Mouse (Mus musculus) layer of hippocampus, postnatal 14 days (tissue): ENCODE measurements around the gene Zfp536. TPM values are rescaled to one million over a fixed set of nuclear protein-coding genes. Genes with fewer than 3 reads are reported as not detected.

ENCODE experiments used
- DNase-seq, 2 experiments: peaks; one replicate each; pipeline ENCODE4 v3.0.0; 2021 to 2022; ENCODE audit warnings: low spot score in 2 of 2, mixed read lengths in 1 of 2
- total RNA-seq, 2 experiments: library from RNA; stranded (reverse); gene quantifications; 2 replicates each; pipeline ENCODE4 v1.2.3; 2021

Gene Zfp536
- total RNA-seq, 2 experiments from 2014 or later: 49.4 to 49.5 TPM

DNA sequence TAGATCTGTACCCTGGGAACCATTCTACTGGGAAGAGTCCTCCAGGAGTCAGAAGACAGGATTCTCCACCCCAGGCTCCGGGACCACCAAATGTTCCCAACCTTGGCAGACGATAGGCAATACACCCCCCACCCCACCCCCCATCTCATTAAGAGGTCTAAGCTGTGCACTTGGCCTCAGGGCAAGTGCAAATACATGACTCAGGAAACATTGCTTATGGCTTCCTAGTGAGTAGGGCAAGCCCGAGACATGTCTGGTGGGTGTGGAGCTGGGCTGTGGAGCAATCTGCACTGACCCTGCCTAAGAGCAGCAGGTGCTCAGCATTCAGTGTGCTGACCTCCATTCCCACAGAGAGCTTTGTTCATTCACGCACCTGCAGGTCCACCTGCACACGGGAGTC lies 78.4 kb downstream of the Zfp536 start:
- DNase-seq: no peak

DNA sequence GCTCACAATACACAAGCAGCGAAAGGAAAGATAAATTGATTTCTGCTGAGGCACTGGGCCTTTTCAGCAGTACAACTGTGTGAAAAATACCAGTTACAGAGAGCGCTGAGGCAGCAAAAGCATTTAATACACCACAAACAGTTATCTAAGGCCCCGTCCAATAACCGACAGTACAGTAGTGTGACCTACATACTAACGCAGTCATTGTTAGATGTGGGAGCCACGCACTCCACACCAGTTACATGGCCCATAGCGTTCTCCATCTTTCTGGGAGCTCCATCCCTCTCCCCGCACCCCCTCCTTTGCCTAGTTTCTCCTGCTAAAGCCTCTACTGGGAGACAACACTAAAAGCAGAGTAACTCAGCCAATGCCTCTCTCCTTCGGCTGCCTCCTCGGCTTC lies 82.8 kb downstream of the Zfp536 start:
- DNase-seq: no peak

DNA sequence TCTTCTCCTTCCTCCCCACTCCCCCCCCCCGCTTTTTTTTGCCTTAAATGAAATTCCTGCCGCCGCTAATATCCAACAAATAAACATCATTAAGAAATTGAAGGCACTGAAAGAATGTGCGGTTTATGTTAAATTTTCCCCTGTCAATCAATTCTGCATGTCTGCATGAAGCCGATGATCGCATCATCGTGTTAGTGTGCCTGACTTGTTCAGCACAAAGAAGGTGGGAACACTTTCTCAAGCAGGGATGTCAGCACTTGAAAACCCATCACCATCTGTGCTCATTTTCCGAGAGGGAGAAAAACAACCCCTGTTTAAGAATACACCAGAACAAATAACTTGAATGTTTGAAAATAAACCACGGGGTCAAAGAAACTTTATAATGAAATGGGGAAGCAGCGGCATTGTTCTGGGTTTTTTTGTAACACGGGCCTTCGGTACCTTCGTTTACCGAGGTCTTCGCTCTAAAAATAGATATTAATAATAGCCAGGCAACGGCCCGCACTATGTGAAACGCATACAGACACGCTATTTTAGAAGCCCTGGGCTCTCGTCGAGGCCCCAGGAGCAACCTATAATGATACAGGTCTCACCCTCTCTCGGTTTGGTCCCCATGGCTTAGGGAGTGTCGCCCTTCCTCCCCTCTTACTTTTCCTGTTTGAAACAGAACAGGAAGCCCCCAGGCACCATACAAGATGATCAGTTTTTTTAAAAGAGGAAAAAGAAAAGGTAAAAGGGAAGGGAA lies 83.7 kb downstream of the Zfp536 start:
- no peak for DNase-seq

DNA sequence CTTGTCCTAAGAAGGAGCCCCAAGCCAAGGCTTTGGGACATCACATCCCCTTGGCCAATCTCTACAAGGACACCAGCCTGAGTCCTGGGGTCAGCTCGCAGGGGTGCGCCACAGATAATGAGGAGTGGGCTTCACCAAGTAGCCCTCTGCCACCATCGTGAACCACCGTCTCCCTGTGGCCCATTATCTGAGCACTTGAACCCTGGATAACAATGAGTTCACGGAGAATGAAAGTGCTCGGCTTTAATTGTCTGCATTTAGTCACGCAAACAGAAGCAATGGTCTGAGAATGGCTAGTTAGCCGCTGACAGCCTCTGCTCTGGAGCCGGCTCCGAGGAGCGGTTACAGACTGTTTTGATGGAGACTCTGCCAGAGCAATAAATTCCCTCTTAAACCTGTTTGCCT lies 84.3 kb downstream of the Zfp536 start:
- DNase-seq: no peak

DNA sequence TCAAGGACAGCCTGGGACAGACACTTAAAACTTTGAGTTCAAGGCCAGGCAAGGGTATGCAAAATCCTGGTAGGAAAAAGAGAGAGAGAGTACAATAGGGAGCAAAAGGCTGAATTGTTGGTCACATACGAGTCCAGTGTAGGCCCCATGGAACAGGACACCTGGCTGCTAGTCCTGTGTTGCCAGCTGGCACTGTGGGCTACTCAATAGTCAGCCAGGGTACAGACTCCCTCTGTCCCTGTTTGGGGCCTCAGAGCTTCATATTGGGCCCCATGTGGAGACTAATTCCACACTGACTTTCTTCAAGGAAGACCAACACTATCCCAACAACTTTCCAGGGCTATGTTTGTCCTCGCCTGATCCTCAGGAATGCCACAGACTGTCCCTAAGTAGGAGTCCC lies 87.1 kb downstream of the Zfp536 start:
- no peak for DNase-seq

DNA sequence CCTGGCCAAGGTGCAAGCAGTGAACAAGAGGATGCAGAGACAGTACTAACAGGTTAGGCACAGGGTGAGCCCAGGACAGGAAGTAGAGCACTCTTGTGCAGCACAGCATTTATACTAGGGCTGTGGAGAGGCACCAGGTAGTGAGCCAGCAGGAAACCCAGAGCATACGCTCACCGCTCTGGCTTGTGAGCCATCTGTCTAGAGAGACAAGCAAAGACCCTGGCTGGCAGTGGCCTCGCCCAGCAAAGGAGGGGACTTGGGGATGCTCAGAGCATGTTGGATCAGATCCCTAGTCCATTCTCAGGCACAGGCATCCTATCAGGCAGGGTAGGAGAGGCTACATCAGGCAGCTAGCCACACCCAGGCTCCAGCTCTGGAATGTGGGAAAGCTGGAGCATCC lies 88.2 kb downstream of the Zfp536 start:
- DNase-seq: no peak

DNA sequence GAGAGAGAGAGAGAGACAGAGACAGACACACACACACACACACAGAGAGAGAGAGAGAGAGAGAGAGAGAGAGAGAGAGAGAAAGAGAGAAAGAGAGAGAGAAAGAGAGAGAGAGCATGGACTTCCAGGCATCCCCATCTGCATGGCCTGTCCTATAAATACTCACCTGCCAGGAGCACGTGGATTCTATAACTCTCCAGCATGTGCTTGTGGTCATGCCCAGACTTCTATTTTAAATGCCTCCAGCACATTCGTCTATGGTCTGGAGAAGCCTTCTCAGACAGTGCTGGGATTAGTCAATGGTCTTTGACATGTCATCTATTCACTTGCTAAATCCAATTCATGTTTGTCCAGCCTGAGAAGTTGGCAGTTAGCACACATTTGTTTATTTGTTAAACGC lies 92.1 kb downstream of the Zfp536 start:
- no peak for DNase-seq

DNA sequence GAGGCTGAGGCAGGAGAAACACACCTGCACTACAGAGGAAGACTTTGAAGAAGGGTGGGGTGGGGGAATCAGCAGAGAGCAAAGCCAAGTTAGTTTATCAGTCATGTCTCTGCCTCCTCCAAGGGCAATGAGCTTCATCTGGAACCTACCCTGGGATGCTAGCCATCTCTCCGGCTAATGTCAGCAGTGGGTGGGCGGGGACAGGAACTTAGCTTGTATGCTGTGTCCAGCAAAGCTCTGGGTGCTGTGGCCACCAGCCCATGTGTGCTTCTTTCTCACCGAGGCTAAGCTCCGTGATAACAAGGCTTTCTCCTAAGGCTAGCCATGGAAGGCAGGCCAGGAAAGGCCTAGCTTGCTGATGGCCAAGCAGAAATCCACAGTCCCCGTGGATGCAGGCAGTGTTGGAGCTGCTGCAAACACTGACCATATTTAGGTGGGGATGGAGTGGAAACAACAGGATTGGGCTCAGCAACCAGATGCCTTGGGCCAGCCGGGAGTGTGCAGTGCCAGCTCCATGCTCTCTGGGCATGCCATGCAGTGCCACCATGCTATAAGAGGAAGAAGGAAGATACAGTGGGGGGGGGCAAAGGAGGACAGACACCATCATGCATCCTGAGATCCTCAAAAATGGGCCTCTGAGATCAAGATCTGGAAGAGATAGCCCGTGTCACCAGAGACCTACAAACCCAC lies 109.6 kb downstream of the Zfp536 start:
- no peak for DNase-seq

DNA sequence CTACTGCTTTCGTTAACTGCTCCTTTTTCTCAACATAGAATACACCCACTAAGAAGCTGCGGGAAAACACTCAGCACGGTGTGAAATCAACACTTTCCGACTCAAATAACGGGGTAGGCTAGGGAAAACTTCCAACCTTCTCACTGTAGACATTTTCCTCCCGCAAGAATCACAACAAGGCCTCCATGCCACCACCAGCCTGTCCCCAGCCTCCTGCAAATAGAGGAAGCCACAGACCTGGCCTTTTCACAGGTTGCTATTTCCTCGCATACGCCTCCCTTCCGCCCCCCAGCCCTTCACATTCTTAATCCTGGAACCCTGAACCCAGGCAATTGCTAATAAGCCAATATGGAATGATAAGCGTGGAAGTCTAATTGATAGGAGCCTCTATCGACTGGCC lies 124.8 kb downstream of the Zfp536 start:
- DNase-seq: no peak

DNA sequence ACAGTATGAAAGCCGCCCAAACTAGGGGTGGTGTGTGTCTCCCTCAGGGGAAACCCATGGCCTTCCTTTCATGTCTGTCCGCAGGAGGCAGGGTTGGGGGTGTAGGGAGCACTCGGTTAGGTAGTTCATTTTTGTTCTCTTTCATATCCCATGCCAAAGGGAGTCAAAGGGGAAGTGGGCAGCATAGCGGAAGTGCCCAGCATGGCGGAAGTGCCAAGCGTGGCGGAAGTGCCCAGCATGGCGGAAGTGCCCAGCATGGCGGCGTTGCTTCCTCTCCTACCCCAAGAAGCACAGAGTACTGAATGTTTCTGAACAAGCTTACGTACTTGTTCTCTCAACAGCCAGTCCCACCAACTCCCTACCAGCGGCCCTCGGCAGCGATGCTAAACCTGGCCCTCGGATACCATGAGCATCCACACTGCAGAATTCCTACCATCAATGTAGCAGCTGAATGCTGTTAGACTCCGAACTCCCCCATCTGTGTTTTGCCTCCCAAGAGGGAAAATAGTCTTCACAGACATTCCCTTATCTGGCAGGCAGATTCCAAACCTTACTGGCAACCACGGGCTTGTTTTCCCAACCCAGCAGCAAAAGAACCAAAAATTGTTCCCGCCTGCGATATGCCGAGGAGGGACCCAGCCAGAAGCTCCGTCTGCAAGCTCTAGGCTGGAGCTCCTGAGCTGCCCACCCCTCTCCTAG lies 125.4 kb downstream of the Zfp536 start:
- DNase-seq: peak; percentile 24 to 31

DNA sequence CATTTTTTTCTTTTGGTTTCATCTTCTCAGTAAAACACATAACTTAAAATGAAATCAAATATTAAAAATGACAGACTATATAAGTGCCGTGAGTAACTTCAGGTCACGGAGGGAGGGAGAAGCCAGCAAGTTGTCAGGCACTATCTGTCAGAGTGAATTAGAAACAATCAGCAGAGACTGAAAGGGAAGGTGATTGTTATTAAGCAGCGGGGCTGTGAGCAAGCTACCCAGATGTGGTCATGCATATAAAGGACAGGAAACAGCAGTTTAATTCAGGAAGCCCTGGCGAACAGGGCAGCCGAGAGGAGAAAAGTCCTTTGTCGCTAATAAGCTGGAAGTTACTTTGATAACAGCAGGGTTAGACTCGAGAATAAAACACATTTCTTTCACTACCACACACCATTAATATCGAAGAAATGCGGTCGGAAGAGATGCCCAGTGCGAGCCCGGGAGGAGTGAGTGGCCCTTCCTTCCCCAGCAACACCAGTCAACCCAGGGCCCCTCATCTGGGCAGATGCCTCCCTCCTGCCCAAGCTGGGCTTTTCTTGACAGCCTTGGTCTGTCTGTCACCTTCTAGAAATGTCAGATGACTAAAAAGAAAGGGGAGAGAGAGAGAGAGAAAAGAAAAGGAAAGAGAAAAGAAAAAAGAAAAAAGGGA lies 133.6 kb downstream of the Zfp536 start:
- no peak for DNase-seq

DNA sequence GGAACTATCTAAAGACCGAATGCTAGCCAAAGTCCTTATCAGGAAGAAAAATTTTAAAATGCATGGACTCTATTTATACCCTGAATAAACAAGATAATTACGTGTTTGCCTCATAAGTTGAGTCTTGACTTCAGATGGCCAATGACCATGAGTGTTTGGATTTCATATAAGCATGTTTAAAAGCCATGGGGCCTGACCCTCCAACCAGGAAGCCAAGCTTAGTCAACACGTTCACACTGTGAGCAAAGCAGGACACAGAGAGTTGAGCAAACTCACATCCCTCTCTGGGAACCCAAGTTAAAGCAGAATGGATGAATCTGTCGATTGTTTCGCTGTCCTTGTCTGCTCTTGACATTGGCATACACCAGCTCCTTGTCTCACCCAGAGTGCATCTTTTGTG lies 138.6 kb downstream of the Zfp536 start:
- DNase-seq: no peak

DNA sequence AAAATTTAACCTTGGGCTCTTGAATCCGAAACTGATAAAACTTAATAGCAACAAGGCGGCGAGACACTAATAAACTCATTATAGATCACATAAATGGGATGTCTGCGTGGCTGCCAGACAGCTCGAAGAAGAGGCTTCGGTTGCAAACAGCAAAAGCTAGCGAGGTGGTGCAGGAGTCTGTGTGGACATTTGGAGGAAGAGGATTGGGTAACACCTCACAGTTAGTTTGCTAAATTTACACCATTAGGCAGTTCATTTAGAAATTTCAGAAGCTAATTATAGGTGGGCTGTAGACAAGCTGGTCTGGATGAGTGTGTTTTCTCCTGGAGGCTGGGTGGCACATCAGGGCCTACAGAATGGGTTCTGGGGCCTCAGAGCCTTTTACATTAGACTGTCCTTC lies 143.0 kb downstream of the Zfp536 start:
- DNase-seq: no peak

DNA sequence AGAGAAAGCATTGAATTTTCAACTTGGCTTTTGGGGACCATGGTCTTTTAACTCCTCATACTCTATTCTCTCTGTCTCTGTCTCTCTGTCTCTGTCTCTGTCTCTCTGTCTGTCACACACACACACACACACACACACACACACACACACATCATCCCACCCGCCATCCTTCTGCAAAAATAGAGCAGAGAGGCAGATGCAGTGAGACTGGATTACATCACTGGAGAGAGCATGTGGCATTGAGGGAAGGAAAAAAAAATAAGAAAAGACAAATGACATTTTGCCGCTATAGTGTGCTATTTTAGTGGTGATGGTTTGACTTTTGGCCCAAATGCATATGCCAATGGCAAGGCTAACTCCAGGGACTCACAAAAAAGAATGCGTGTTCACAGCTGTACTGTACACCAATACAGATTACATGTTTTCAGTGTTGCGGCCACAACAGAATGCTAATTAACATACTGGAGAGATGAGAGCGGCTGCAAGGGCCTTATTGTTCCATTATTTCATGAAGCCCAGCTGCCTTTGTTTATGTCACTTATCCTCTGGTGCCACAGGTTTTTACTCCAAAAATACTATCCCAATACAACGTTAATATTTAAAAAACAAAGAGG lies 145.4 kb downstream of the Zfp536 start:
- peak; percentile 36 to 69 for DNase-seq

DNA sequence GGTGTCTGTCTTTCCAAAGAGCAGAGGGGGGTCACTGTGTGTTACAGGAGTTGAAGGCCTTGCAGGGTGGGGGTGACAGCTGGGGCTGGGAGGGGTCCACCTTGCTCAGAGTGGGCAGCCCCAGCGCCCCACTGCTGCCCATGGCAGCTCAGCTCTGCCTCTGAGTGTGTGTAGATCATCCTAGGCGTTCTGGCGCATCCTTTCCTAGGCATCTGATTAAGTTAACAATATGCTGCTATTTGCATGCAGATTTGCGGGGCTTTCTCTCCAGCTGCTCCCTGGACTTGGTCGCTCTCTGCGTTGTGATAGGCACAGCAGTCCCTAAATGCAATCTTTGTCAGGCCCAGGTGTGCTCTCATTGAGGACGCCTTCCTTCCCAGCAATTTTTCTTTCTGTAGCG lies 147.7 kb downstream of the Zfp536 start:
- no peak for DNase-seq

DNA sequence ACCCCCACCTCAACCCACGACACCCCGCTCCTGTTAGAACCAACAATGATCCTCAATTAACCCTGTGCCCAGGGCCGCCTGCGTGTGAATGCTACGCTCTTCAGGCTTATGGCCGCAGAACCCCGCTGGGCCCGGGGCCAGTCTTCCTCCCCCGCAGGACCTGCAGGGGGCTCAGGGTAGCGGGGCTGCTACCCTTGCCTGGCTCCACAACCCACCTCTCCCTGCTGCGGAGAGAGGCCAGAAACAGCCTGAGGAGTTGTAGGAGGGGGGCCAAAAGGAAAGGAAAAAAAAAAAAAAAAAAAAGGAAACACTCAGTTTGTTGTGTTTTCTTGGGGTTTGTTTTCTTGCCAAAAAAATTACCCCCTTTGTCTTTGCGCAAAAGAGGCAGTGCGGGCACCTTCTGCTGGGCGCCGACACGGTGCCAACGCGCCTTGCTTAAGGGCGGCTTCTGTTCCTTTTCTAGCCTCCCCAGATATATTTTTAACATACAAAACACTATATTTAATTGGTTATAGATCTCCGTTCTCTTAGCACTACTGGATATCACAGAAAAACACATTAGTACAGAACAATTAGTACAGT lies 148.6 kb downstream of the Zfp536 start:
- DNase-seq: peak in 1 of 2 experiments; percentile 27

DNA sequence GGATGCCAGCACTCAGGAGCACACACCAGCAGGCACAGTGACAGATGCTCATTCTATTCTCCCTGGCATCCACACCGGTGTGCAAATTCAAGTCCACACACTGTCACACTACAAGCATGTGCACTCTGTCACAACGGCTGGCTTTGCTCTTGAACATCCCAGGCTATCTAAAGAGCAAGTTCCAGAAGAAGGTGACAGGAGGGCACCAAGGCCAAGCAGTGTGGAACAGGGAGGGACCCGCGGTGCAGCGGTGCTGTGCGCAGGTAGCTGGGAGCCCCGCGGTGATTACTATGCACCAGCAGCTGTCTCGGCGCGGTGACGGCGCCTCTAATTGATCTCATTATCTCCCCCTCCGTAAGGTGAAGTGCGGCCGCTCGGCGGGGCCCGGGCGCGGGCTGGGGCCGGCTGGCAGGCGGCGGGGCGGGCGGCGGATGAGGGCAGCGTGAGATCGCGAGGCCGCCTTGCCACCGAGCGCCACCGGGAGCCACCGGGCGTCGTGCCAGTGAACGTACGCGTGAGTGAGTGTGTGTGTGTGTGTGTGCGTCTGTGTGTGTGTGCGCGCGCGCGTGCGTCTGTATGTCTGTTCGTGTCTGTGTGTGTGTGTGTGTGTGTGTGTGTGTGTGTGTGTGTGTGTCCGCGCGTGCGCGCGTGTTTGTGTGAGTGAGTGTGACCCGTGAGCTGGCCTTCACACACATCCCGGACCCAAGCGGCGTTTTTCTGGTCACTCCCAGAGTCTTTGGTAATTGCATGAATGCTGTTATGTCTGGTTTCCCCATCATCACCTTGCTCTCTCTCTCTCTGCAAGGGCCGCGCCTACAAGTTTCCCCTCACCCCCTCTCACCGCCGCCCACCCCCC lies 149.3 kb downstream of the Zfp536 start:
- DNase-seq: peak; percentile 58 to 71

DNA sequence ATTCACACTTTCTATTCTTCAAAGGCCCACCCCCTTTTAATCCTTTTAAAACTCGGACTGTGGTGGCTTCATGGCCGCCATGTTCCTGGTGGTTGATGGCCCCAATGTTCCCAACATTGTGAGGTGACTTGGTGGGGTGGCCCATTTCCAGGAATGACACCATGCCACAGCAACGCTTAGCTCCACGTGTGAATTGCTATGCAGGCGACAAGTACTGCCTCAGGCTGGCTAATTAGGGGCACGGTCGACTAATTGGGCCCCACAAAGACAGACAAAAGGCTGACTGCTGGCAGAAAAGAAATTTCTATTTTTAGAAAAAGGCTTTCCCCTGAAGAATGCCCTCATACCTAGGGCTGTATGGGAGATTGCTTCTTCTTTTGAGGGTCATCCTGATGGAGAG lies 154.2 kb downstream of the Zfp536 start:
- no peak for DNase-seq

DNA sequence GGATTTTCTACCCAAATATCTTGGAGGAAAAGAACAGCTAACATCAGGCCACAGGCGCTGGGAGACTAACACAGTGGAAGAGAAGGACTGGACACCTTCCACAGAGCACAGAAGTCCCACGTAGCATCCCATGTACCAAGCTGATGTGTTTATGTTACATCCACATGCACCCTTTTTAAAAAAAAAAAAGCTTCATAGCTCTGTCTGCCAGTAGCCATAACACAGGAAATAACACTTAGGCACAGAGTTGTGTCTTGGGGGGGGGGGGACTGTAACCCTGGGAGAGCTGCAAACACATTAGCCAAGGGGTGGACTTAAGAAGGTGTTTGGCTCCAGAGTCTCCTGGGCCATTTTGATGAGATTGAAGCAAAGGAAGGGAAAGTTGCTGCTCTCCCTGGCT lies 155.6 kb downstream of the Zfp536 start:
- DNase-seq: no peak

DNA sequence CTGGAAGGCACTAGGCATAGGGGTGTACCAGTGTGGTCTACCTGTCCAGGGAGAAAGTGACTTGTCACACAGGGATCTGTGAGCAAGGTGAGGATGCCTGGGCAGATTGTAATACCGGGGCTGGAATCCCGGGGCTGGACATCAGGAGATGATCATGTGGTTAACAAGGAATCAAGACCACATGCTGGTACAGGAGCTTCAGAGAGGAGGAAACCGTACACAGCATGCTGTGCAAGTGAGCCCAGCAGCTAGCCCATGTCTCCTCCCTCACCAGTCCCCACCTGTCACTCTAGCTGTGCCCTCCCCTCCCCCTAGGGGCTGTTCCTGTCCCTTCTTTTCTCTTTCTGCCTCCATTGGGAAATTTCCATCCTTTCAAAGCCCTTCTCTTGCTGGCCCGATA lies 157.5 kb downstream of the Zfp536 start:
- no peak for DNase-seq
